ENCODE assay signal across 11 mouse cellular contexts in the genomic region with DNA sequence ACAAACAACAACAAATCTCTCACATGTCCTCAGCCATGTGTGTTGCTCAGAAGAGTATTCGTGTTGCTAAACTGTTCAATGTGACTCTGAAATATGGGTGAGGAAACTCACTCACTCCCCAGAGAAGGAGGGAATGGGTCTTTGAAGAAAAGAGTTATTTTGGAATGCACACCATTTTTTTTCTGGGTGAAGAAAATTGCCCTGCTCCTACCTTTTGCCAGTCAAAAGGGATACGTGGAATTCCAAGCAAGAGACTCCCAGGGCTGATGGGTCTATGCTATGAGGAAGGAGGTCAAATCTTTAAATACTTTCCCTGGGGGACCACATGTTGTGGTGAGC.
DNase-seq lines count a peak whose midpoint lies in the region; ATAC-seq lines count a peak whose summit lies in the region.
"Had no signal": no experiment of that assay in that cellular context is flagged by ENCODE, and none has a peak within 500 bp of the region (broad histone marks: within the 10 kb centered on the region; RNA-seq: fewer than 3 reads in every experiment).

No protein-coding gene starts in this region.

- no peak for DNase-seq in kidney, postnatal 4 days
- peak; percentile 22 for DNase-seq in adipocyte (ENCODE audit: low spot score)
- no peak for DNase-seq in limb, embryonic 11.5 days (ENCODE audit: low spot score)
- DNase-seq in thymus, postnatal 4 days: no peak
- DNase-seq in frontal cortex, postnatal 25 days (ENCODE audit: low spot score in 2 of 2): no peak
- DNase-seq in right cerebral cortex, postnatal 10 days (ENCODE audit: low spot score in 2 of 2): no peak
- DNase-seq: adrenal gland, postnatal 14 days; left cerebral cortex, postnatal 4 days had no signal

- peak overlapping the region; percentile 57; the same call in 1 of the 2 replicates for H3K27ac ChIP-seq in kidney, embryonic 16.5 days (ENCODE audit: low read length)
- peak overlapping the region; percentile 64 for H3K27ac ChIP-seq in embryonic facial prominence, embryonic 12.5 days
- H3K27ac ChIP-seq in limb, embryonic 11.5 days (replicated peaks; ENCODE audit: low read depth, low read length): peak overlapping the region; percentile 36; the same call in 1 of the 2 replicates
- H3K27ac ChIP-seq: forebrain, embryonic 13.5 days had no signal

- 0 out of 2 replicates have a peak overlapping the region, but pooled peaks have one; percentile 16 for H3K4me2 ChIP-seq in kidney, embryonic 16.5 days (replicated peaks; ENCODE audit: low read depth, low read length)
- 0 out of 2 replicates have a peak overlapping the region, but pooled peaks have one; percentile 6 for H3K4me2 ChIP-seq in embryonic facial prominence, embryonic 12.5 days (replicated peaks)
- no peak overlapping the region for H3K4me2 ChIP-seq in limb, embryonic 11.5 days (ENCODE audit: low read depth, severe bottlenecking)
- H3K4me2 ChIP-seq: forebrain, embryonic 13.5 days had no signal

- no peaks in the 10 kb centered on the region for H3K9me3 ChIP-seq in kidney, embryonic 16.5 days (ENCODE audit: low read length)
- no peaks in the 10 kb centered on the region for H3K9me3 ChIP-seq in embryonic facial prominence, embryonic 12.5 days
- no peaks in the 10 kb centered on the region for H3K9me3 ChIP-seq in limb, embryonic 11.5 days (ENCODE audit: control insufficient read depth, low read length)
- H3K9me3 ChIP-seq: forebrain, embryonic 13.5 days had no signal

- no peak overlapping the region for H3K4me3 ChIP-seq in kidney, embryonic 16.5 days (ENCODE audit: low read length)
- no peak overlapping the region for H3K4me3 ChIP-seq in embryonic facial prominence, embryonic 12.5 days
- no peak overlapping the region for H3K4me3 ChIP-seq in limb, embryonic 11.5 days (ENCODE audit: low read depth, low read length)
- H3K4me3 ChIP-seq: forebrain, embryonic 13.5 days had no signal

- H3K27me3 ChIP-seq in kidney, embryonic 16.5 days (ENCODE audit: insufficient read depth, low read length): no peaks in the 10 kb centered on the region; the same call in 1 of the 2 replicates
- H3K27me3 ChIP-seq in embryonic facial prominence, embryonic 12.5 days: no peaks in the 10 kb centered on the region
- H3K27me3 ChIP-seq in limb, embryonic 11.5 days (ENCODE audit: control insufficient read depth, insufficient read depth, low read length): no peaks in the 10 kb centered on the region
- H3K27me3 ChIP-seq: forebrain, embryonic 13.5 days had no signal

- ATAC-seq in kidney, embryonic 16.5 days (ENCODE audit: low FRiP score, low TSS enrichment): no peak
- no peak for ATAC-seq in embryonic facial prominence, embryonic 12.5 days (ENCODE audit: insufficient number of reproducible peaks, insufficient read depth, low FRiP score, low TSS enrichment)
- no peak for ATAC-seq in limb, embryonic 11.5 days (ENCODE audit: insufficient number of reproducible peaks, low FRiP score, low TSS enrichment, low read depth)
- ATAC-seq: forebrain, embryonic 13.5 days had no signal

- H3K9ac ChIP-seq in kidney, embryonic 16.5 days (replicated peaks; ENCODE audit: low read length): no peak overlapping the region
- no peak overlapping the region for H3K9ac ChIP-seq in embryonic facial prominence, embryonic 12.5 days
- no peak overlapping the region for H3K9ac ChIP-seq in limb, embryonic 11.5 days (ENCODE audit: low read length)
- H3K9ac ChIP-seq: forebrain, embryonic 13.5 days had no signal

- peaks cover 50% of the 10 kb centered on the region for H3K4me1 ChIP-seq in kidney, embryonic 16.5 days (ENCODE audit: insufficient read depth, low read length)
- H3K4me1 ChIP-seq in embryonic facial prominence, embryonic 12.5 days: peaks cover 54% of the 10 kb centered on the region
- H3K4me1 ChIP-seq in limb, embryonic 11.5 days (ENCODE audit: control insufficient read depth, insufficient read depth, low read length): peaks cover 49% of the 10 kb centered on the region

- no peaks in the 10 kb centered on the region for H3K36me3 ChIP-seq in kidney, embryonic 16.5 days (ENCODE audit: insufficient read depth, low read length)
- H3K36me3 ChIP-seq in embryonic facial prominence, embryonic 12.5 days: no peaks in the 10 kb centered on the region
- no peaks in the 10 kb centered on the region for H3K36me3 ChIP-seq in limb, embryonic 11.5 days (ENCODE audit: control insufficient read depth, insufficient read depth, low read length)

- WGBS in kidney, embryonic 16.5 days: 21% methylated on average over 2 of the region's 2 CpGs
- 8% methylated on average over 2 of the region's 2 CpGs for WGBS in embryonic facial prominence, embryonic 12.5 days
- 13% methylated on average over 2 of the region's 2 CpGs for WGBS in limb, embryonic 11.5 days
